Mouse (Mus musculus): ENCODE measurements around the gene Fcer2a.

DNA sequence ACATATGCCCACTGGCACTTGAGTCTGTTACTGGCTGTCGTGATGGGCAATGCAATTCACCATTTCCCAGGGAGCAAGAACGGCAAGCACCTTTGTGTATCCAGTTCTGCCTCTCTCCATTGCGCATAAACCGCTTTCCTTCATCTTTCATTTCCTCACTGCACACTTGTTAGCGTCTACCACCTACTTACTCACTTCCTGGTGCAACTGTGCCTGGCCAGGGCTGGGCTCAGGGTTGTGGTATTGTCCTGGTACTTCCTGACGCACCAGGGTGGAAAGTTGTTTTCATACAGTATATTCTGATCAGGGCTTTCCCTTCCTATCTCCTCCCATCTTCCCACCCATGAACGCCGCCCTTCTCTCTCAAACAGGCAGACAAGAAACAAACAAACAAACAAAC, 33.1 kb downstream of the Fcer2a start:
- TF ChIP-seq HCFC1 (IDR thresholded peaks at IDR 0.05; ENCODE audit: borderline replicate concordance, insufficient read depth, low read length) (no peak), ZC3H11A (IDR thresholded peaks at IDR 0.05; ENCODE audit: borderline replicate concordance, low read depth, low read length) (no peak), MAFK (IDR thresholded peaks at IDR 0.05; ENCODE audit: insufficient read depth, low read depth, low read length) (no peak), ZNF384 (IDR thresholded peaks at IDR 0.05; ENCODE audit: low read depth, low read length) (no peak)

Measured in ES-E14 (cell line).